Mouse (Mus musculus) intestine, embryonic 15.5 days (tissue): ENCODE results near the gene Cyth3. TPM values are rescaled to one million over a fixed set of nuclear protein-coding genes. Genes with fewer than 3 reads are reported as not detected.
A peak's percentile ranks its signal among the peaks of the same experiment; 100 is the strongest.

Experiments used
- ATAC-seq: fragments of 200-750 bp; cut with Nextera tagmentation; 2 replicates; pipeline ENCODE4 v1.8.0; 2017; ENCODE audit warnings: moderate TSS enrichment, moderate library complexity
- H3K27ac ChIP-seq: fragments of 300-500 bp; sonication (generic); 2 replicates; pipeline ENCODE4 v1.5.1; 2015; ENCODE audit warnings: mild to moderate bottlenecking, inconsistent platforms
- H3K27me3 ChIP-seq: fragments of 300-500 bp; sonication (generic); replicated peaks from 2 replicates; pipeline ENCODE4 v1.6.1; 2015; ENCODE audit warnings: inconsistent platforms
- H3K36me3 ChIP-seq: fragments of 300-500 bp; sonication (generic); 2 replicates; pipeline ENCODE4 v1.6.1; 2015; ENCODE audit warnings: inconsistent platforms
- H3K4me1 ChIP-seq: fragments of 300-500 bp; sonication (generic); replicated peaks from 2 replicates; pipeline ENCODE4 v1.6.1; 2015; ENCODE audit warnings: inconsistent platforms
- H3K4me2 ChIP-seq: fragments of 300-500 bp; sonication (generic); replicated peaks from 2 replicates; pipeline ENCODE4 v1.6.1; 2015; ENCODE audit warnings: mild to moderate bottlenecking, inconsistent platforms
- H3K4me3 ChIP-seq: fragments of 300-500 bp; sonication (generic); replicated peaks from 2 replicates; pipeline ENCODE4 v1.5.1; 2015; ENCODE audit warnings: inconsistent platforms
- H3K9ac ChIP-seq: fragments of 300-500 bp; sonication (generic); 2 replicates; pipeline ENCODE4 v1.6.1; 2015; ENCODE audit warnings: inconsistent platforms
- H3K9me3 ChIP-seq: fragments of 300-500 bp; sonication (generic); 2 replicates; pipeline ENCODE4 v1.6.1; 2016; ENCODE audit warnings: inconsistent platforms
- WGBS: fragments of 180-500 bp; shearing (Covaris S2); methylation state at CpG from one replicate; pipeline ENCODE4 v1.1.7; 2015; 5-methylcytosine and 5-hydroxymethylcytosine counted together
- polyA plus RNA-seq: library from polyadenylated mRNA; unstranded; fragments of >200 nt; fragmentation: Nextera tagmentation; extraction: Ambion mirVana; gene quantifications from 2 replicates; pipeline ENCODE4 v1.2.1, GENCODE M21; 2015

Gene Cyth3
- polyA plus RNA-seq = 43.7 and 44.3 TPM in 2 replicates

GRCm38 (mm10) chr5:143621893-143622622 lies at the start of gene Cyth3:
Cyth3 (plus strand) TSS chr5:143622447.
- H3K27ac ChIP-seq = peak within 1 kb of the TSS; percentile 81
- H3K9ac ChIP-seq = peak within 1 kb of the TSS; percentile 90
- H3K4me2 ChIP-seq = peak within 1 kb of the TSS; percentile 86
- H3K9me3 ChIP-seq = no peaks in the 10 kb centered on the region
- H3K4me1 ChIP-seq = peaks cover 33% of the 10 kb centered on the region
- peak within 1 kb of the TSS; percentile 95 for H3K4me3 ChIP-seq
- WGBS = 7% methylated on average over 46 of the region's 46 CpGs
- H3K27me3 ChIP-seq = no peaks in the 10 kb centered on the region
- no peaks in the 10 kb centered on the region for H3K36me3 ChIP-seq
- ATAC-seq = peak; percentile 95

GRCm38 (mm10) chr5:143573067-143573466 lies 49.2 kb upstream of the Cyth3 start:
- H3K27ac ChIP-seq = no peak overlapping the region
- no peaks in the 10 kb centered on the region for H3K36me3 ChIP-seq
- H3K4me1 ChIP-seq = peaks cover 10% of the 10 kb centered on the region; the same call in 1 of the 2 replicates
- 92% methylated on average over 4 of the region's 4 CpGs for WGBS
- no peaks in the 10 kb centered on the region for H3K27me3 ChIP-seq
- no peaks in the 10 kb centered on the region for H3K9me3 ChIP-seq
- no peak overlapping the region for H3K4me3 ChIP-seq
- ATAC-seq = no peak
- no peak overlapping the region for H3K4me2 ChIP-seq
- no peak overlapping the region for H3K9ac ChIP-seq

DNA sequence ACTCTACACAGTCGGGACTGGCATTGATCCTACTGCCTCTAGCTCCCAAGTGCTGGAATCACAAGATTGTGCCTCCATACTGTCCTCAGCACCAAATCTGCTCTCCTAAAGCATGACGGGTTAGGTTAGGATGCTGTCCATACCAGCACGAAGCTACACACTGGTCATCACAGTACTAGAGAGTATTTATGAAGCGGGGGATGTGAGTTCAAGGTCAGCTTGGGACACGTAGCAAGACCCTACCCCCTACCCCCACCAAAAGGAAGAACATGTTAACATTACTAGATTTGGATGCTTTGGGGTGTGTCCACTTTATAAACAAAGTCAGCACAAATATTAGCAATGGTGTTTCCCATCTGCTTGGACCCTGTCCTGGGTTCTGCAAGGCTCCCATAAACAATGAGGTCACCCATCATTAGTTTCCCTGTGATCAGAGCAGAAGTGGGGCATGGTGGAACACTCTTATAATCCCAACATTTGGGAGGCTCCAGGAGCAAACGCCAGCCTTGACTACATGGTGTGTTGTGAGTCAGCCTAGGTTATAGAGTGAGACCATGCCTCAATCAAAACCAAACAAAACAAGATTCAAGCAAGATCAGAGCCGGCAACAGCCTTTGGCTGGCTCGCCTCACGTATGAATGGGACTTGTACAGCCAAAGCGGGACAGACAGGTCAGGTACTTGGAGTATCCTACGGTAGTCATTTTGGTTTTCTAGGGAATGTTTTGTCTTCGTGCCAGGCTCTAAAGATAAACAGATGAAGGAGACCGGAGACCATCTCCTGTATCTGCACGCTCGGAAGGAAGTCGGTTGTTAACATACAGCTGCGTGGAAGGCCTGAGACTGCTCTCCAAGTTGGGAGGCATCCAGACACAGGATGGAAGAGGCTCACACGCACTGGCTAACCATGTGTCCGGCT lies 47.7 kb upstream of the Cyth3 start:
- ATAC-seq = peak; percentile 74
- 45% methylated on average over 19 of the region's 19 CpGs for WGBS
- no peak overlapping the region for H3K9ac ChIP-seq
- peak overlapping the region; percentile 81 for H3K27ac ChIP-seq
- peak overlapping the region; percentile 28; the same call in 1 of the 2 replicates for H3K4me2 ChIP-seq
- H3K4me3 ChIP-seq = no peak overlapping the region
- H3K4me1 ChIP-seq = peaks cover 10% of the 10 kb centered on the region; the same call in 1 of the 2 replicates
- no peaks in the 10 kb centered on the region for H3K9me3 ChIP-seq
- no peaks in the 10 kb centered on the region for H3K36me3 ChIP-seq
- no peaks in the 10 kb centered on the region for H3K27me3 ChIP-seq

DNA sequence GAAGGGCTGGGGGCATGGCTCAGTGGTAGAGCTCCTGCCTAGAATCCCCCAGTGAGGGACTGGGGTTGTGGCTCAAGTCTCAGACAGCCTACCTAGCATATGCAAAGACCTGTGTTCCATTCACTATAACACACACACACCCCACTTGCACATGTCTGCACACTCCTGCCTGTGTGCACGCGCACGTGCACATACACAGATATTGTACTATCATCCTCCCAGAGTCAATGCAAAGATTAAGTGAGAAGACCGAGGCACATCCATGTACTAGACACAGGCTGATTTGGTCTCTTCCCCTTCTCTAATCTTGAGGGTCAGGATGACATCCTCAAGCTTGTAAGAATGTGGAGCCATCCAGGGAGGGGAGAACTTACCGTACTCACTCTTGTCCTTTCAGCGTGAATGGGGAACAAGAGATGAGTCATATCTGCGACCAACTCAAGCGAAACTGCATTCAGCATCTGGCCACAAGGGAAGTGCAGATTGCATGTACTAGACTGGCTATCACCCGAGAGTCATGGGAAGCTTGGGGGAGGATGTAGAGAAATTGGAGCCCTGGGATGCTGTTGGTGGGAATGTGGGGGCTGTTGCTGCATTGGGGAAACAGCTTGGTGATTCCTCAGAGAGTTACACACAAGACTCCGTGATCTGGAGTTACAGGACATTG lies 42.6 kb upstream of the Cyth3 start:
- Histone ChIP-seq H3K36me3 (no peaks in the 10 kb centered on the region), H3K9me3 (no peaks in the 10 kb centered on the region), H3K27ac (no peak overlapping the region), H3K4me2 (no peak overlapping the region), H3K4me1 (peaks cover 5% of the 10 kb centered on the region; the same call in 1 of the 2 replicates), H3K4me3 (no peak overlapping the region), H3K27me3 (no peaks in the 10 kb centered on the region), H3K9ac (no peak overlapping the region)
- 78% methylated on average over 10 of the region's 10 CpGs for WGBS
- no peak for ATAC-seq

- WGBS = 90% methylated on average over 2 of the region's 2 CpGs
Measured at GRCm38 (mm10) chr5:143580982-143581381, 41.3 kb upstream of the Cyth3 start.

GRCm38 (mm10) chr5:143581874-143582273 lies 40.4 kb upstream of the Cyth3 start:
- Histone ChIP-seq H3K27me3 (no peaks in the 10 kb centered on the region), H3K9ac (no peak overlapping the region), H3K4me2 (no peak overlapping the region), H3K4me1 (no peaks in the 10 kb centered on the region), H3K9me3 (no peaks in the 10 kb centered on the region), H3K4me3 (no peak overlapping the region), H3K27ac (no peak overlapping the region), H3K36me3 (no peaks in the 10 kb centered on the region)
- WGBS = 82% methylated on average over 8 of the region's 8 CpGs
- ATAC-seq = no peak

More at GRCm38 (mm10) chr5:143580982-143581381, 41.3 kb upstream of the Cyth3 start:
- no peak for ATAC-seq
- Histone ChIP-seq H3K9ac (no peak overlapping the region), H3K4me2 (no peak overlapping the region), H3K4me3 (no peak overlapping the region), H3K27me3 (no peaks in the 10 kb centered on the region), H3K4me1 (no peaks in the 10 kb centered on the region), H3K27ac (no peak overlapping the region), H3K9me3 (no peaks in the 10 kb centered on the region), H3K36me3 (no peaks in the 10 kb centered on the region)

GRCm38 (mm10) chr5:143583081-143583480 lies 39.2 kb upstream of the Cyth3 start:
- ATAC-seq = no peak
- H3K9me3 ChIP-seq = no peaks in the 10 kb centered on the region
- H3K9ac ChIP-seq = no peak overlapping the region
- WGBS = 91% methylated on average over 10 of the region's 10 CpGs
- no peaks in the 10 kb centered on the region for H3K36me3 ChIP-seq
- no peaks in the 10 kb centered on the region for H3K27me3 ChIP-seq
- no peaks in the 10 kb centered on the region for H3K4me1 ChIP-seq
- H3K4me2 ChIP-seq = no peak overlapping the region
- no peak overlapping the region for H3K27ac ChIP-seq
- no peak overlapping the region for H3K4me3 ChIP-seq

DNA sequence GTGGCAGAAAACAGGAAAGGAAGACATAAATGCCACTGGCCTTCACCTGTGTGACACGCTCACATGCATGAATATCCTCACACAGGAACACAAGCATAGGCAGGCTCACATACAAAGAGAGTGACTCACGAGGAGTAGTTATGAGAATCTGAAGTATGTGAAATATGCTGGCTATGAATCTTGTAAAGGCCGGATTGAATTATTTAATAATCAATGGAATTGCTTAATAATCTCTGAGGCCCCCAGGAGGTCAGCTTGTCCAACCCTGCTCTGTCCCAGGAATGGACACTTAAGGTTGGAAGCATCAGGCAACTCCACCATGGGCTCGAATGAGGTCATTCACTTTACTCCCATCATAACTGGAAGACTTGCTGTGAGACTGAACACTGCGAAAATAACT lies 37.3 kb upstream of the Cyth3 start:
- H3K4me2 ChIP-seq = no peak overlapping the region
- ATAC-seq = no peak
- no peaks in the 10 kb centered on the region for H3K36me3 ChIP-seq
- H3K27me3 ChIP-seq = no peaks in the 10 kb centered on the region
- peaks cover 4% of the 10 kb centered on the region; the same call in 1 of the 2 replicates for H3K4me1 ChIP-seq
- no peak overlapping the region for H3K27ac ChIP-seq
- H3K9ac ChIP-seq = no peak overlapping the region
- no peak overlapping the region for H3K4me3 ChIP-seq
- no peaks in the 10 kb centered on the region for H3K9me3 ChIP-seq
- WGBS = 72% methylated on average over 5 of the region's 5 CpGs

GRCm38 (mm10) chr5:143586386-143586785 lies 35.9 kb upstream of the Cyth3 start:
- no peak overlapping the region for H3K27ac ChIP-seq
- H3K4me2 ChIP-seq = no peak overlapping the region
- peaks cover 4% of the 10 kb centered on the region; the same call in 1 of the 2 replicates for H3K4me1 ChIP-seq
- H3K27me3 ChIP-seq = no peaks in the 10 kb centered on the region
- no peak overlapping the region for H3K9ac ChIP-seq
- no peaks in the 10 kb centered on the region for H3K9me3 ChIP-seq
- WGBS = 70% methylated on average over 8 of the region's 8 CpGs
- ATAC-seq = no peak
- no peaks in the 10 kb centered on the region for H3K36me3 ChIP-seq
- H3K4me3 ChIP-seq = no peak overlapping the region

GRCm38 (mm10) chr5:143589108-143589507 lies 33.1 kb upstream of the Cyth3 start:
- no peaks in the 10 kb centered on the region for H3K9me3 ChIP-seq
- no peak overlapping the region for H3K27ac ChIP-seq
- ATAC-seq = peak; percentile 78; the same call in 1 of the 2 replicates
- H3K36me3 ChIP-seq = no peaks in the 10 kb centered on the region
- H3K4me1 ChIP-seq = peaks cover 4% of the 10 kb centered on the region; the same call in 1 of the 2 replicates
- 31% methylated on average over 17 of the region's 17 CpGs for WGBS
- no peak overlapping the region; the same call in 1 of the 2 replicates for H3K4me2 ChIP-seq
- no peak overlapping the region for H3K4me3 ChIP-seq
- no peaks in the 10 kb centered on the region for H3K27me3 ChIP-seq
- H3K9ac ChIP-seq = no peak overlapping the region

GRCm38 (mm10) chr5:143592926-143593325 lies 29.3 kb upstream of the Cyth3 start:
- H3K9ac ChIP-seq = no peak overlapping the region
- no peak for ATAC-seq
- no peak overlapping the region for H3K27ac ChIP-seq
- peaks cover 4% of the 10 kb centered on the region; the same call in 1 of the 2 replicates for H3K4me1 ChIP-seq
- WGBS = 62% methylated on average over 5 of the region's 5 CpGs
- no peak overlapping the region for H3K4me3 ChIP-seq
- H3K36me3 ChIP-seq = no peaks in the 10 kb centered on the region
- no peaks in the 10 kb centered on the region for H3K27me3 ChIP-seq
- H3K9me3 ChIP-seq = no peaks in the 10 kb centered on the region
- H3K4me2 ChIP-seq = no peak overlapping the region
